Mouse (Mus musculus) embryonic facial prominence, embryonic 12.5 days (tissue): ENCODE results near the gene Ugt1a6b. TPM values are rescaled to one million over a fixed set of nuclear protein-coding genes. Genes with fewer than 3 reads are reported as not detected.

Source experiments
- polyA plus RNA-seq: library from polyadenylated mRNA; unstranded; fragments of >200 nt; fragmentation: Nextera tagmentation; extraction: Ambion mirVana; gene quantifications from 2 replicates; pipeline ENCODE4 v1.2.1, GENCODE M21; 2016

The Ugt1a6b gene
- polyA plus RNA-seq, 1 experiment from 2014 or later = not detected

Other genes starting within 250 kb of the Ugt1a6b start
- gene Dgkd, start 250.0 kb upstream of the Ugt1a6b start, polyA plus RNA-seq = 37.7 and 37.9 TPM in 2 replicates
- 53.1 and 53.2 TPM in 2 replicates for gene Usp40, start 94.7 kb upstream of the Ugt1a6b start, polyA plus RNA-seq
- gene Ugt1a10, start 47.9 kb upstream of the Ugt1a6b start, polyA plus RNA-seq = not detected in 2 replicates
- not detected in 2 replicates for gene Ugt1a9, start 32.5 kb upstream of the Ugt1a6b start, polyA plus RNA-seq
- gene Ugt1a8, start 15.4 kb upstream of the Ugt1a6b start, polyA plus RNA-seq = not detected in 2 replicates
- gene Ugt1a7c, start 8.2 kb upstream of the Ugt1a6b start, polyA plus RNA-seq = 0.63 and 0.66 TPM in 2 replicates
- gene Ugt1a6a, start 31.6 kb downstream of the Ugt1a6b start, polyA plus RNA-seq = 1.1 and 1.5 TPM in 2 replicates
- not detected in 2 replicates for gene Ugt1a5, start 62.8 kb downstream of the Ugt1a6b start, polyA plus RNA-seq
- gene Ugt1a2, start 97.3 kb downstream of the Ugt1a6b start, polyA plus RNA-seq = not detected in 2 replicates
- 16.1 and 17.0 TPM in 2 replicates for gene Dnajb3, start 102.5 kb downstream of the Ugt1a6b start, polyA plus RNA-seq
- not detected in 2 replicates for gene Ugt1a1, start 108.7 kb downstream of the Ugt1a6b start, polyA plus RNA-seq
- 0.80 and 1.6 TPM in 2 replicates for gene Mroh2a, start 123.7 kb downstream of the Ugt1a6b start, polyA plus RNA-seq
- 231 and 234 TPM in 2 replicates for gene Hjurp, start 174.4 kb downstream of the Ugt1a6b start, polyA plus RNA-seq
- not detected in 2 replicates for gene Trpm8, start 174.4 kb downstream of the Ugt1a6b start, polyA plus RNA-seq